Mouse (Mus musculus) G1E (cell line): Measurements from ENCODE around the gene Smim10l1.

ENCODE experiments used
- CTCF ChIP-seq: IDR thresholded peaks from 2 replicates; pipeline ENCODE4 v1.5.1; 2012; ENCODE audit warnings: low read depth, low read length, inconsistent platforms, mixed read lengths
- GATA1 ChIP-seq: IDR thresholded peaks from 2 replicates; pipeline ENCODE4 v1.6.1; 2012; ENCODE audit warnings: borderline replicate concordance, low read length, inconsistent platforms, mixed read lengths
- POLR2AphosphoS5 ChIP-seq: IDR thresholded peaks from 2 replicates; pipeline ENCODE4 v1.6.1; 2012; ENCODE audit warnings: low read depth, low read length, inconsistent platforms; ENCODE audit not compliant: insufficient replicate concordance

GRCm38 (mm10) chr6:133104922-133105859 is 482 bp downstream of the Smim10l1 start:
- TF ChIP-seq CTCF (no peak), POLR2AphosphoS5 (no peak), GATA1 (no peak)
